Mouse (Mus musculus): ENCODE measurements at regions not wholly inside any gene's neighbourhood (a gene's known extent, or its start where the extent isn't known, plus 50 kb on each side); places are given as distances from the start of the nearest gene placed in this dataset.

- ATAC-seq (replicated peaks; ENCODE audit: low FRiP score, poor library complexity, severe bottlenecking): no peak
These were observed 161.3 kb upstream of the Castor2 start for GRCm38 (mm10) chr5:133937967-133938918.

- no peak for ATAC-seq (replicated peaks; ENCODE audit: low FRiP score, poor library complexity, severe bottlenecking)
These were observed 164.1 kb upstream of the Castor2 start for GRCm38 (mm10) chr5:133935451-133935850.

GRCm38 (mm10) chr5:133935006-133935405, 164.5 kb upstream of the Castor2 start:
- ATAC-seq (replicated peaks; ENCODE audit: low FRiP score, poor library complexity, severe bottlenecking): no peak

DNA sequence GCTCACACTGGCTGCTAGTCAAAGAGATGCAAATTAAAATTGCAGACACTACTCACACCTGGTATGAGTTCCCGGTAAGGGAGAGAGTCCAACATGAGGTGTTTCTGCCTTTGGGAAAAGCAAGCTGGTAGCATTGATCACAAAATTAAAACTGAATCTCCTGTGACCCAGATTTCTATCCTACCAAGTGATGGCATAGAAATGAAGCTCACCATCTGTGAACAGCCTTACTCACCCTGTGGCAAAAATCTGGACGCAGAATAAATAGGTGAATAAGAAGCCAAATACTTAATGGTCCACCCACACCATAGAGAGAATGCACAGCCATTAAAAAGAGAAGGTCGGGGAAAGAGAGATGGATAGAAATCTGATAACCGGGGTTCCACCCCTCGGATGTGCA, 169.4 kb upstream of the Castor2 start:
- no peak for ATAC-seq (replicated peaks; ENCODE audit: low FRiP score, poor library complexity, severe bottlenecking)

- ATAC-seq (replicated peaks; ENCODE audit: low FRiP score, poor library complexity, severe bottlenecking): no peak
These were observed 172.5 kb upstream of the Castor2 start for GRCm38 (mm10) chr5:133927054-133927453.

- ATAC-seq (replicated peaks; ENCODE audit: low FRiP score, poor library complexity, severe bottlenecking): no peak
These were observed 174.2 kb upstream of the Castor2 start for GRCm38 (mm10) chr5:133925184-133925900.

DNA sequence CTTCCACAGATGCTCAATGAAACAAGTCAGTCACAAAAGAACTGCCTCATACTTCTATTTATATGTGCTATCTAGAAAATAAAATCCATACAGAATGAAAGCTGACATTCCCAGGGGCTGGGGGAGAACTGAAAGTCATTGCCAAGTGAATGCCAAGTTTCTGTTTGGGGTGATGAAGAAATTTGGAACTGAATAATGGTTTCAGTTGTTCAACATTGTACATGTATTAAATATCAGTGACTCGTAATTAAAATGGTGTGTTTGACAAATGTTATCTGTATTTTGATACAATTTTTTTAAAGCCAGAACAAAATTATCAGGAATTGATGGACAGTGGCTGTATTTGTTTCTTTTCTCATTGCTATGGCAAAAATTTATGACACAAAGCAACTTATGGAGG, 177.3 kb upstream of the Castor2 start:
- no peak for ATAC-seq (replicated peaks; ENCODE audit: low FRiP score, poor library complexity, severe bottlenecking)

GRCm38 (mm10) chr5:133915734-133916550, 183.6 kb upstream of the Castor2 start:
- ATAC-seq (replicated peaks; ENCODE audit: low FRiP score, poor library complexity, severe bottlenecking): no peak

DNA sequence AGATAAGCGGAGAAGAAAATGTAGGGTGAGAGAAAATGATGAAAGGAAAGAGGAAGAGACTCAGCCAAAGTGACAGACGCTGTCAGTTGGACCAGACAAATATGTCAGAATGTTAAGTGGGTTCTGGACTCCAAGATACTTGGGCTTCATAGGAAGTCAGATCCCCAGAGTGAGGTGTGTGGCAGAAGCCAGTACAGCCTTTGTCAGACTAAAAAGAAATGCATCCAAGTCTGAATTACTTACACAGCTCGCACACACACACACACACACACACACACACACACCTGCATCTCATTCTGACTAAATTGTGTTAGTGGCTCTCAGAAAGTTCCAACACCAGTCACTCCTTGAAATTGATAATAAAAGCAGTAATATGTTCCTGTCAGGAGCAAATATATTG, 192.1 kb upstream of the Castor2 start:
- no peak for ATAC-seq (replicated peaks; ENCODE audit: low FRiP score, poor library complexity, severe bottlenecking)

- no peak for ATAC-seq (replicated peaks; ENCODE audit: low FRiP score, poor library complexity, severe bottlenecking)
These were observed 201.4 kb upstream of the Castor2 start for GRCm38 (mm10) chr5:133898025-133898598.

DNA sequence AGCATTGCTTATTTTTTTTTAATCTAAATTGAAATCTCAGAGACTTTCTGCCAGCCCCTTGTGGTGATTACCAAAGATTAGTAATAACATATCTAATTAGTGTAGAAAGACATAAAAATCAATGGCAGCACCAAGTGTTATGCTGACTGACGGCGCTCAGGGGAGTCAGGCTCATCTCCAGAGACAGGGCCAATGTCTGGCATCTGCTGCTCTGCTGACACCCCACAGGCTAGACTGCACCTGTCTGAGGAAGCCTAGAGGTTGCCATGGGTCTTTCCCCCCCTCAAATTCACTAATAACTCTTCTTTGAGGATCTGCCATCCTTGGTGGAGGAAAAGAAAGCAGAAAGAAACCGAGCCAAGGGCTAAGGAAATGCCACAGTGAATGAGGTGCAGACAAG, 208.8 kb upstream of the Castor2 start:
- no peak for ATAC-seq (replicated peaks; ENCODE audit: low FRiP score, poor library complexity, severe bottlenecking)

DNA sequence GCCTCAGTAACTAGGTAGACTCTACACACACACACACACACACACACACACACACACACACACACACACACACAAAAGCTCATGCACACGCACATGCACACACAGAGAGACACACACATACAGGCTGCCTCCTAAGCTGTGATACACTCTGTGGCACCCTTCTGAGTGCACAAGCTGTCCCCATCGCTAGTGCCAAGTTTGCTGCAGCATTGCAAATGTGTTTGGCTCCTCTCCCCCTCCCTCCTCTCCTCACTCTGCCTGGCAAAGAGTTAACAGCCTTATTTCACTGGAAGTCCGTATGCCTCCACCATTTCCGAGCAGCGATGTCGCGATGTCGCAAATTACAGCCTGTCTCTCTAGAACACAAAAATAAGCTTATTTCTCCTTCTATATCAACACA, 209.7 kb upstream of the Castor2 start:
- ATAC-seq (replicated peaks; ENCODE audit: low FRiP score, poor library complexity, severe bottlenecking): no peak

- ATAC-seq (replicated peaks; ENCODE audit: low FRiP score, poor library complexity, severe bottlenecking): no peak
These were observed 214.0 kb upstream of the Castor2 start for GRCm38 (mm10) chr5:133885507-133885906.

DNA sequence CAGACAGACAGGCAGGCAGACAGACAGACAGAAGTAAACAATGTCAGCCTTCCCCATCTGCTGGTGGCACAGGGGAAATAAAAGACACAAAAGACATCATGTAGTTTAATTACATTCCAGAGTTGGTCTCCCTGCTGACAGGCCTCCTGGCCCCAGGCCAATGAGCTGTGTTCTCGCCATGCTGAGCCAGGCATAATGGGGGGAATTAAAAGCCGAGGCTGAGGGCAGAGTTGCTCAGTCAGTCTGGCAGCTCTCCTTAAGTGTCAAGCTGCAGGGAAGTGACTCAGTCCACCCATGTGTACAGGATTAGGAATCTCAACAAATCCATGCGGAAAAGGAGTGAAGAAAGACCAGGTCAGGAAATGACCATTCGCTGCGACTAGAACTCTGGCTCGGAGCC, 214.5 kb upstream of the Castor2 start:
- no peak for ATAC-seq (replicated peaks; ENCODE audit: low FRiP score, poor library complexity, severe bottlenecking)

- ATAC-seq (replicated peaks; ENCODE audit: low FRiP score, poor library complexity, severe bottlenecking): no peak
These were observed 214.9 kb upstream of the Castor2 start for GRCm38 (mm10) chr5:133884593-133884992.

DNA sequence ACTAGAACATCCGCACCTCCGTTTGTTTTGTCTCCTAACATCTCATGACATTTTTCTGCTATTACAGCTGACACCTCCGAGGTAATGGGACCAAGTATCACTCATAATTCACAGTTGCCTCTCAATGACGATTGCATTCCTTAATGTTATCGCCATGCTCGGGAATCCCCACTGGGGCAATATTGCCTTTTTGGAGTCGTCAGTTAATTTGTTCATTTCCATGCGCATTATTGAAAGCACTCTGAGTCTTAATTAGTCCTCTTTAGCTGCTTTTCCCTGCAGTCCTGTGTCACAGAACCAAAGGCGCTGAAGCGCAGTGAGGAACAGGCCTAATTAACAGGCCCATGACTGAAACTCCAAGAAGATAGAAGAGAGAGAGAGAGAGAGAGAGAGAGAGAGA, 255.0 kb upstream of the Castor2 start:
- no peak for ATAC-seq (replicated peaks; ENCODE audit: low FRiP score, poor library complexity, severe bottlenecking)

GRCm38 (mm10) chr5:133842059-133842706, 257.3 kb upstream of the Castor2 start:
- ATAC-seq (replicated peaks; ENCODE audit: low FRiP score, poor library complexity, severe bottlenecking): peak; percentile 70

- ATAC-seq (replicated peaks; ENCODE audit: low FRiP score, poor library complexity, severe bottlenecking): no peak
These were observed 261.2 kb upstream of the Castor2 start for GRCm38 (mm10) chr5:133838286-133838685.

DNA sequence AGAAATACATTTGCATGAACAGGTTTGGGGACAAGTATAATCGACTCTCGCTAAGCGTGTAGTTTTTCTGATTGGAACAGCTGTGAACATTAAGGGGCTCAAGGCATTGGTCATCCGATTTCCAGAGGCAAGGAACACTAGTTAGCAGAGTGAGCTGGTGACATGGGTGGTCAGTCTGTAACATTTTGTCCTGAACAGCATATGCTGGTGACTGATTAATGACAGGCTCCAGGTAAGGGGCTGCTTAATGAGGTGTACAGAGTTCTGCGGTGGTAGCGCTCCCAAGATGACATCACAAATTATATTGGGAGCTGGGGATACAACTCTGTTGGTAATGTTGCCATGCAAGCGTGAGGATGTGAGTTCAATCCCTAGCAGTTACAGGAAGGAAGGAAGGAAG, 266.3 kb upstream of the Castor2 start:
- ATAC-seq (replicated peaks; ENCODE audit: low FRiP score, poor library complexity, severe bottlenecking): no peak
